Mouse (Mus musculus) erythroid progenitor cell, adult 5-6 weeks (primary cell): ENCODE measurements around the gene Plekhg5. TPM values are rescaled to one million over a fixed set of nuclear protein-coding genes. Genes with fewer than 3 reads are reported as not detected.

Experiments used
- ATAC-seq: replicated peaks from 2 replicates; pipeline ENCODE4 v1.8.0; 2016; ENCODE audit warnings: moderate number of reproducible peaks, mild to moderate bottlenecking, moderate TSS enrichment, inconsistent platforms; ENCODE audit not compliant: poor library complexity, low FRiP score, severe bottlenecking
- total RNA-seq, 2 experiments: library from RNA; stranded (forward) in 1 of 2; stranded (reverse) in 1 of 2; fragments of 150-400 nt in 1 of 2; fragments of 186-747, 209-891 nt in 1 of 2; gene quantifications; 2 replicates each; pipeline versions ENCODE4 v1.2.3 to v1.2.4; 2015 to 2017; ENCODE audit warnings: low replicate concordance in 2 of 2

Plekhg5 gene
- total RNA-seq, 2 experiments from 2014 or later, result 1.7 to 3.5 TPM

GRCm38 (mm10) chr4:152120311-152121182 is 48.2 kb downstream of the Plekhg5 start:
- ATAC-seq, result no peak

GRCm38 (mm10) chr4:152121183-152121505 is 48.8 kb downstream of the Plekhg5 start:
- ATAC-seq, result no peak

GRCm38 (mm10) chr4:152124361-152124961 is 52.2 kb downstream of the Plekhg5 start:
- ATAC-seq, result no peak

GRCm38 (mm10) chr4:152125161-152126025 is 53.1 kb downstream of the Plekhg5 start:
- ATAC-seq, result no peak

GRCm38 (mm10) chr4:152126026-152126920 is 54.0 kb downstream of the Plekhg5 start:
- no peak for ATAC-seq

- ATAC-seq, result no peak
Measured at GRCm38 (mm10) chr4:152127884-152128283, 55.6 kb downstream of the Plekhg5 start.

- ATAC-seq, result no peak
Measured at GRCm38 (mm10) chr4:152128784-152129183, 56.5 kb downstream of the Plekhg5 start.

- ATAC-seq, result no peak
Measured at GRCm38 (mm10) chr4:152129395-152129930, 57.2 kb downstream of the Plekhg5 start.

- ATAC-seq, result no peak
Measured at GRCm38 (mm10) chr4:152130771-152131653, 58.7 kb downstream of the Plekhg5 start.

- ATAC-seq, result no peak
Measured at GRCm38 (mm10) chr4:152131809-152132771, 59.8 kb downstream of the Plekhg5 start.

- ATAC-seq, result no peak
Measured at GRCm38 (mm10) chr4:152132772-152133169, 60.5 kb downstream of the Plekhg5 start.

GRCm38 (mm10) chr4:152133213-152133612 is 60.9 kb downstream of the Plekhg5 start:
- ATAC-seq, result no peak

GRCm38 (mm10) chr4:152134507-152134906 is 62.2 kb downstream of the Plekhg5 start:
- ATAC-seq, result no peak; the same call in 1 of the 2 replicates

- ATAC-seq, result no peak
Measured at GRCm38 (mm10) chr4:152135363-152135762, 63.1 kb downstream of the Plekhg5 start.

GRCm38 (mm10) chr4:152136112-152136875 is 64.0 kb downstream of the Plekhg5 start:
- no peak for ATAC-seq

- ATAC-seq, result no peak
Measured at GRCm38 (mm10) chr4:152136876-152137250, 64.6 kb downstream of the Plekhg5 start.
